ENCODE assay signal across 9 mouse cellular contexts in genomic region chr13:52138331-52138945, GRCm38 (mm10).
"Had no signal": no experiment of that assay in that cellular context is flagged by ENCODE, and none has a peak within 500 bp of the region (broad histone marks: within the 10 kb centered on the region; RNA-seq: fewer than 3 reads in every experiment).

No protein-coding gene starts in this region.

- ATAC-seq: lung, postnatal 0 days; midbrain, embryonic 13.5 days had no signal

- DNase-seq: kidney, adult 11 months; lung, adult 2 months; lung, postnatal 36 days; right cerebral cortex, postnatal 4 days; spleen, adult 18-20 months; thymus, adult 18-20 months; thymus, postnatal 25 days had no signal
